Mouse (Mus musculus) myocyte (in vitro differentiated cells): Measurements from ENCODE around the gene Dido1.

Experiments used
- CEBPB ChIP-seq: IDR thresholded peaks from 2 replicates; pipeline ENCODE4 v1.6.1; 2011; ENCODE audit warnings: mild to moderate bottlenecking, moderate library complexity; ENCODE audit not compliant: poor library complexity, insufficient read depth, severe bottlenecking
- E2F4 ChIP-seq: IDR thresholded peaks from one replicate; pipeline ENCODE4 v1.6.1; 2011; ENCODE audit warnings: mild to moderate bottlenecking, control low read depth, moderate library complexity; ENCODE audit not compliant: insufficient read depth
- MAX ChIP-seq: IDR thresholded peaks from one replicate; pipeline ENCODE4 v1.6.1; 2011; ENCODE audit warnings: low read depth, mild to moderate bottlenecking, control low read depth
- MYOD1 ChIP-seq, 3 experiments: IDR thresholded peaks; one replicate each; pipeline ENCODE4 v1.6.1; 2011; ENCODE audit warnings: control low read depth in 2 of 3, low read depth in 2 of 3, mild to moderate bottlenecking in 2 of 3, moderate library complexity in 1 of 3; ENCODE audit not compliant: insufficient read length in 2 of 3, control insufficient read depth in 1 of 3
- MYOG ChIP-seq, 3 experiments: IDR thresholded peaks; one replicate each; pipeline ENCODE4 v1.6.1; 2011; ENCODE audit warnings: control low read depth in 2 of 3, low read depth in 2 of 3, mild to moderate bottlenecking in 2 of 3; ENCODE audit not compliant: insufficient read length in 2 of 3, control insufficient read depth in 1 of 3, insufficient read depth in 1 of 3
- POLR2A ChIP-seq: IDR thresholded peaks from one replicate; pipeline ENCODE4 v1.6.1; 2011; ENCODE audit warnings: low read depth, mild to moderate bottlenecking, control low read depth, moderate library complexity; ENCODE audit not compliant: insufficient read length
- POLR2AphosphoS2 ChIP-seq: IDR thresholded peaks from one replicate; pipeline ENCODE4 v1.6.1; 2011; ENCODE audit warnings: low read depth, control low read depth; ENCODE audit not compliant: insufficient read length
- REST ChIP-seq: IDR thresholded peaks from one replicate; pipeline ENCODE4 v1.6.1; 2011; ENCODE audit warnings: mild to moderate bottlenecking, control low read depth, moderate library complexity; ENCODE audit not compliant: insufficient read depth, insufficient read length
- SRF ChIP-seq: IDR thresholded peaks from one replicate; pipeline ENCODE4 v1.6.1; 2011; ENCODE audit warnings: low read depth; ENCODE audit not compliant: control insufficient read depth, insufficient read length
- TCF12 ChIP-seq: IDR thresholded peaks from one replicate; pipeline ENCODE4 v1.6.1; 2011; ENCODE audit warnings: mild to moderate bottlenecking, control low read depth; ENCODE audit not compliant: poor library complexity, insufficient read depth, severe bottlenecking
- TCF3 ChIP-seq: IDR thresholded peaks from one replicate; pipeline ENCODE4 v1.6.1; 2011; ENCODE audit warnings: low read depth, control low read depth; ENCODE audit not compliant: insufficient read length
- USF1 ChIP-seq: IDR thresholded peaks from one replicate; pipeline ENCODE4 v1.6.1; 2011; ENCODE audit warnings: low read depth, mild to moderate bottlenecking, control low read depth, moderate library complexity

GRCm38 (mm10) chr2:180703175-180703574, 6.6 kb downstream of the Dido1 start:
- TF ChIP-seq MYOG (IDR thresholded peaks at IDR 0.05; ENCODE audit: control insufficient read depth in 1 of 3, insufficient read depth in 1 of 3, insufficient read length in 2 of 3, low read depth in 2 of 3) (no peak), POLR2A (no peak), CEBPB (no peak), MAX (no peak), POLR2AphosphoS2 (no peak), E2F4 (no peak), TCF12 (no peak), TCF3 (no peak), MYOD1 (IDR thresholded peaks at IDR 0.05; ENCODE audit: control insufficient read depth in 1 of 3, insufficient read length in 2 of 3, low read depth in 2 of 3) (no peak), REST (no peak), USF1 (no peak), SRF (no peak)
